Mouse (Mus musculus) forebrain, embryonic 12.5 days (tissue): ENCODE data around the gene Myom1. TPM values are rescaled to one million over a fixed set of nuclear protein-coding genes. Genes with fewer than 3 reads are reported as not detected.
A peak's percentile ranks its signal among the peaks of the same experiment; 100 is the strongest.
"Not testable (repeated sequence)": the region's sequence is repeated elsewhere in the genome, so short reads cannot be mapped to it uniquely, and the experiment has no call there.

Experiments
- ATAC-seq: fragments of 200-750 bp; cut with Nextera tagmentation; 2 replicates; pipeline ENCODE4 v1.8.0; 2017; ENCODE audit warnings: moderate TSS enrichment; ENCODE audit not compliant: low FRiP score
- H3K27ac ChIP-seq: fragments of 300-500 bp; sonication (generic); 2 replicates; pipeline ENCODE4 v1.5.1; 2016; ENCODE audit warnings: mild to moderate bottlenecking
- H3K27me3 ChIP-seq: fragments of 300-500 bp; sonication (generic); 2 replicates; pipeline ENCODE4 v1.6.1; 2016; ENCODE audit warnings: mild to moderate bottlenecking
- H3K36me3 ChIP-seq: fragments of 300-500 bp; sonication (generic); replicated peaks from 2 replicates; pipeline ENCODE4 v1.6.1; 2016; ENCODE audit warnings: mild to moderate bottlenecking
- H3K4me1 ChIP-seq: fragments of 300-500 bp; sonication (generic); 2 replicates; pipeline ENCODE4 v1.6.1; 2016
- H3K4me2 ChIP-seq: fragments of 300-500 bp; sonication (generic); 2 replicates; pipeline ENCODE4 v1.6.1; 2016; ENCODE audit warnings: mild to moderate bottlenecking, moderate library complexity
- H3K4me3 ChIP-seq: fragments of 300-500 bp; sonication (generic); replicated peaks from 2 replicates; pipeline ENCODE4 v1.5.1; 2016; ENCODE audit warnings: mild to moderate bottlenecking
- H3K9ac ChIP-seq: fragments of 300-500 bp; sonication (generic); 2 replicates; pipeline ENCODE4 v1.6.1; 2016; ENCODE audit warnings: mild to moderate bottlenecking
- H3K9me3 ChIP-seq: fragments of 300-500 bp; sonication (generic); 2 replicates; pipeline ENCODE4 v1.6.1; 2016
- WGBS: fragments of 180-500 bp; shearing (Covaris S2); methylation state at CpG from one replicate; pipeline ENCODE4 v1.1.7; 2016; 5-methylcytosine and 5-hydroxymethylcytosine counted together
- polyA plus RNA-seq: library from polyadenylated mRNA; unstranded; fragments of >200 nt; fragmentation: Nextera tagmentation; extraction: Ambion mirVana; gene quantifications from 2 replicates; pipeline ENCODE4 v1.2.1, GENCODE M21; 2016

Myom1 gene
- 1.7 and 2.0 TPM in 2 replicates for polyA plus RNA-seq

- Histone ChIP-seq H3K27ac (peak within 1 kb of the TSS; percentile 96), H3K36me3 (no peaks in the 10 kb centered on the region), H3K9ac (peak within 1 kb of the TSS; percentile 80), H3K4me1 (peaks cover 20% of the 10 kb centered on the region), H3K4me3 (peak within 1 kb of the TSS; percentile 81), H3K4me2 (peak within 1 kb of the TSS; percentile 61), H3K27me3 (no peaks in the 10 kb centered on the region), H3K9me3 (no peaks in the 10 kb centered on the region)
- WGBS, result 0% methylated on average over 63 of the region's 65 CpGs
- peak; percentile 96 for ATAC-seq
Observed at GRCm38 (mm10) chr17:71002081-71002743, at the start of gene Myom1. Gene Myom1 (plus strand): TSS chr17:71002633.

- H3K9me3 ChIP-seq, H3K9ac ChIP-seq, H3K27ac ChIP-seq, H3K36me3 ChIP-seq, H3K4me1 ChIP-seq, H3K4me3 ChIP-seq, H3K4me2 ChIP-seq, H3K27me3 ChIP-seq: not testable (repeated sequence)
- peak; percentile 100 for ATAC-seq
- WGBS, result 67% methylated on average over 13 of the region's 13 CpGs
Observed at GRCm38 (mm10) chr17:70963546-70963945, 38.9 kb upstream of the Myom1 start.

DNA sequence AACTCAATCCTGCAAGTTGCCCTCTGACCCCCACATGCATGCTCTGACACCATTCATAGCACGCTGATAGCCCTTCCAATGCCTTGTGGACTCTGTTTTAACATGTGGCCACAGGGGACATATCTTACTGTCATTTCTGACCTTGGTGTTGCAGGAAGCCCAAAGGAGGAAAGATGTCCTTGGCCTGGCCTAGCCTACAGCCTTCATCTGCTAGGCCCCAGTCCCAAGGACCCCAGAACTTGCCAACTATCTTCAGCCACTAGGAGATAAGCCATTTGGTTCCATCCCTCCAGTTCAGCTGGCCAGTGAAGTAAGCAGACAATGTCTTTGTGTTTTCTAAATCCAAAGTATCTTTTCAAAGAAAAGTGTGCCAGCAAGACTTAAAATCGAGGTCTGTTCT, 37.2 kb upstream of the Myom1 start:
- ATAC-seq, result no peak
- H3K4me2 ChIP-seq, result no peak overlapping the region
- no peaks in the 10 kb centered on the region for H3K27me3 ChIP-seq
- peaks cover 5% of the 10 kb centered on the region for H3K4me1 ChIP-seq
- H3K9me3 ChIP-seq, result no peaks in the 10 kb centered on the region
- H3K36me3 ChIP-seq, result no peaks in the 10 kb centered on the region
- no peak overlapping the region for H3K27ac ChIP-seq
- H3K4me3 ChIP-seq, result no peak overlapping the region
- H3K9ac ChIP-seq, result no peak overlapping the region
- WGBS, result 78% methylated on average over 2 of the region's 2 CpGs

GRCm38 (mm10) chr17:70966126-70966525, 36.3 kb upstream of the Myom1 start:
- no peak for ATAC-seq
- Histone ChIP-seq H3K36me3 (no peaks in the 10 kb centered on the region), H3K27me3 (no peaks in the 10 kb centered on the region), H3K4me1 (peaks cover 5% of the 10 kb centered on the region), H3K27ac (no peak overlapping the region), H3K9ac (no peak overlapping the region), H3K9me3 (no peaks in the 10 kb centered on the region), H3K4me2 (no peak overlapping the region), H3K4me3 (no peak overlapping the region)
- WGBS, result 94% methylated on average over 7 of the region's 7 CpGs

GRCm38 (mm10) chr17:70967191-70967590, 35.2 kb upstream of the Myom1 start:
- Histone ChIP-seq H3K27me3 (no peaks in the 10 kb centered on the region), H3K4me3 (no peak overlapping the region), H3K27ac (no peak overlapping the region), H3K4me2 (no peak overlapping the region), H3K9ac (no peak overlapping the region), H3K4me1 (peaks cover 5% of the 10 kb centered on the region), H3K36me3 (no peaks in the 10 kb centered on the region), H3K9me3 (no peaks in the 10 kb centered on the region)
- 31% methylated on average over 9 of the region's 9 CpGs for WGBS
- ATAC-seq, result no peak

DNA sequence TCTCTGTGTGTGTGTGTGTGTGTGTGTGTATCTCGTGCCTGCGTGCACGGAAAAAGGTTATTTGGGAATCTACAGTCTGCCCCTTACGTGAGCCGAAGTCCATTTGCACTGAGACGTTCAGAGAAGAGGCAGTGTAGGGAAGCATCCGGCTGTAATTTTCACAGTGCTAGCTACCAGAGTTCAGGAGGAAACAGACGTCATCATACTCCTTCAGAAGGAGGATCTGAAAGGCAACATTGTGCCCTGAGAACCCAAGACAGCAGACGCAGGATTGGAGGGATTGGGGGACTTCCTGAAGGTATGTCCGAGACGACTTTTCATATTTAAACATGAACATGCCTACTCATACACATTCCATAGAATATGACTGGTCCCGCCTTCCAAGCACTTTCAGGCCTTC, 34.8 kb upstream of the Myom1 start:
- H3K27ac ChIP-seq, result no peak overlapping the region
- peaks cover 5% of the 10 kb centered on the region for H3K4me1 ChIP-seq
- no peaks in the 10 kb centered on the region for H3K36me3 ChIP-seq
- no peak overlapping the region for H3K9ac ChIP-seq
- no peak overlapping the region for H3K4me3 ChIP-seq
- H3K27me3 ChIP-seq, result no peaks in the 10 kb centered on the region
- WGBS, result 70% methylated on average over 12 of the region's 12 CpGs
- H3K4me2 ChIP-seq, result no peak overlapping the region
- ATAC-seq, result no peak
- H3K9me3 ChIP-seq, result no peaks in the 10 kb centered on the region

DNA sequence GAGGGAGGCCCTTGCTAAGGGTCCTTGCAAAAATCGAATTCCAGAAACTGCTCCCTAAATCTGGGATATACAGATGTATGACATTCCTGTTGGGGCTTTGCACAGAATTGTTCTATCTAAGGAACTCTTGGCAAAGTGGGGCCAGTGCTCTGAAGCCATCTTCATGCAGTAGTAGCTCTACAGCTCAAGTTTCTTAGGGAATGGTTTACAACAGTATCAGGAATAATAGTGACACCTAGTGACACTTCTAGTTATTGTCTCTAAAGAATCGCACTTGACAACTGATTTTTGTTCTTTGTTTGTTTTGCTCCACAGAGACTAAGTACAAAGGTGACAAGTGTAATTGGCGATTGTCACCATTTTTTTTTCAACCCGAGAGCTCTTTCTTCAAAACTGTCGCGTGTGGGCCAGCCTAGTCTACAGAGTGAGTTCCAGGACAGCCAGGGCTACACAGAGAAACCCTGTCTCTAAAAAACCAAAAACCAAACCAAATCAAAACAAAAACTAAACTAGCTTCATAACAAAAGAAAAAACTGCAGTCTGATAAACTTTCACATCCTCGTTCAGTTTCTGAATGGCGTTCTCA, 33.7 kb upstream of the Myom1 start:
- Histone ChIP-seq H3K36me3 (peaks cover 8% of the 10 kb centered on the region), H3K9ac (no peak overlapping the region), H3K4me1 (peaks cover 5% of the 10 kb centered on the region), H3K27me3 (no peaks in the 10 kb centered on the region), H3K4me3 (no peak overlapping the region), H3K9me3 (no peaks in the 10 kb centered on the region), H3K4me2 (no peak overlapping the region), H3K27ac (no peak overlapping the region)
- ATAC-seq, result peak; percentile 37; the same call in 1 of the 2 replicates
- 33% methylated on average over 8 of the region's 8 CpGs for WGBS

DNA sequence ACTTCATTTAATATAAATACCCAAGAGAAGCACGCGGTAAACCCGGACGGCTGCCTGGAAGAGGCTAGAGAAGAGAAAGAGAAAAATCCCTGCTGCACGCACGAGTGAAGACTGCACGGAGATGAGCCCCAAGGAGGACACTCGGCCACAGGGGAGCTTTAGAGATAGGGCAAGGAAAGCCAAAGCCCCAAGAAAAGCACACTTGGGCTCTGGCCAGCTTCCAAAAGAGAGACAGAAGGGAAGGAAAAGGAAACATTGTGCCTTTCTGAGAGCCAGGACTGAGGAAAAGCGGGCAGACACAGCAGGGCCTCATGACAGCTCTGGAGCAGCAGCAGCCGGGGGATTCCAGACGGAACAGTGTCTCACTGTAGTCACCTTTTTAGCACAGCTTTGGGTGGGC, 31.2 kb upstream of the Myom1 start:
- Histone ChIP-seq H3K4me1 (peaks cover 5% of the 10 kb centered on the region), H3K4me2 (no peak overlapping the region), H3K9ac (no peak overlapping the region), H3K9me3 (no peaks in the 10 kb centered on the region), H3K27ac (no peak overlapping the region), H3K27me3 (no peaks in the 10 kb centered on the region), H3K36me3 (peaks cover 31% of the 10 kb centered on the region), H3K4me3 (no peak overlapping the region)
- ATAC-seq, result no peak
- WGBS, result 67% methylated on average over 11 of the region's 11 CpGs

- H3K27ac ChIP-seq, result no peak overlapping the region
- no peaks in the 10 kb centered on the region for H3K27me3 ChIP-seq
- 91% methylated on average over 9 of the region's 9 CpGs for WGBS
- H3K4me3 ChIP-seq, result no peak overlapping the region
- peaks cover 39% of the 10 kb centered on the region for H3K36me3 ChIP-seq
- H3K9me3 ChIP-seq, result no peaks in the 10 kb centered on the region
- H3K9ac ChIP-seq, result no peak overlapping the region
- no peak for ATAC-seq
- H3K4me1 ChIP-seq, result no peaks in the 10 kb centered on the region
- no peak overlapping the region for H3K4me2 ChIP-seq
Observed at GRCm38 (mm10) chr17:70973398-70973797, 29.0 kb upstream of the Myom1 start.

GRCm38 (mm10) chr17:70974065-70974464, 28.4 kb upstream of the Myom1 start:
- H3K4me3 ChIP-seq, H3K9ac ChIP-seq, H3K4me1 ChIP-seq, H3K9me3 ChIP-seq, H3K4me2 ChIP-seq, H3K27ac ChIP-seq, ATAC-seq, H3K27me3 ChIP-seq: not testable (repeated sequence)
- H3K36me3 ChIP-seq, result peaks cover 39% of the 10 kb centered on the region
- 93% methylated on average over 14 of the region's 14 CpGs for WGBS

- no peak for ATAC-seq
- no peaks in the 10 kb centered on the region for H3K4me1 ChIP-seq
- no peak overlapping the region for H3K4me3 ChIP-seq
- H3K9ac ChIP-seq, result no peak overlapping the region
- H3K27ac ChIP-seq, result no peak overlapping the region
- WGBS, result 90% methylated on average over 6 of the region's 6 CpGs
- peaks cover 60% of the 10 kb centered on the region for H3K36me3 ChIP-seq
- H3K27me3 ChIP-seq, result no peaks in the 10 kb centered on the region
- H3K4me2 ChIP-seq, result no peak overlapping the region
- H3K9me3 ChIP-seq, result no peaks in the 10 kb centered on the region
Observed at GRCm38 (mm10) chr17:70977799-70978198, 24.6 kb upstream of the Myom1 start.

DNA sequence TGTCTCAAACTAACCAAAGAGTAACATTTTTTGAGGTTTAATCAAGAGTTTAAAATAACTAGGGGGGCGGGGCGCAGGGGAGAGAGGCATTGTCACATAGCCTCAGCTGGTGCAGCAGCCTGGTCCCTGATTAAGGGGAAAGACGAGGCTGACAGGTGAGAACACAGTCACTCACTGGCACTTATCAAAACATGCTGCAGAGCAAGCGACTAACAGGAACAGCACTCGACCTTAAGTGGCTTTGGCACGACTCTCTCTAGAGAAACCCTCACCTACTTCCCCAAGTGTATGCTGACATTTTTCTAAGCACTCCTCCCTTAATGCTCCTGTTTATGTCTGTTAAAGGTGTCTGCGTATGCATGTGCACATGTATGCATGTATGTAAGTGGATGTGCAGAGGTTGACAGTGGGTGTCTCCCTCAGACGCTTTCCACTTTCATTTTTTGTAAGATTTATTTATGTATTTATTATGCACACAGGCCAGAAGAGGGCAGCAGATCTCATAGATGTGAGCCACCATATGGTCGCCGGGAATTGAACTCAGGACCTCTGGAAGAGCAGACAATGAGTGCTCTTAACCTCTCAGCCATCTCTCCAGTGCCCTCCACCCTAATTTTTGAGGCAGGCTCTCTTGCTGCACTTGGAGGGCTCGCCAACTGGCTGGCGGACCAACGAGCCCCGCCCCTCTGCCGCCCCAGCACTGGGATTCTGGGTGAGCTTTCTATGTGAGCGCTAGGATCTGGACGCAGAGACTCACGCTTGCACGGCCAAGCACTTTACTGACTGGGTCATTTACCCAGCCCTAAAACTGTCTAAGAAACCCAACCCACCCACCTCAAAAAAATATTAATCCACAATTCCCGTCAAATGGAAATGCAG, 22.8 kb upstream of the Myom1 start:
- H3K27me3 ChIP-seq, result no peaks in the 10 kb centered on the region
- no peaks in the 10 kb centered on the region for H3K9me3 ChIP-seq
- no peak overlapping the region for H3K27ac ChIP-seq
- ATAC-seq, result no peak
- H3K9ac ChIP-seq, result no peak overlapping the region
- no peaks in the 10 kb centered on the region for H3K4me1 ChIP-seq
- peaks cover 45% of the 10 kb centered on the region for H3K36me3 ChIP-seq
- H3K4me2 ChIP-seq, result no peak overlapping the region
- no peak overlapping the region for H3K4me3 ChIP-seq
- WGBS, result 89% methylated on average over 20 of the region's 20 CpGs
